Mouse (Mus musculus): ENCODE data around the gene Mllt1. TPM values are rescaled to one million over a fixed set of nuclear protein-coding genes. Genes with fewer than 3 reads are reported as not detected.
A peak's percentile ranks its signal among the peaks of the same experiment; 100 is the strongest.

The Mllt1 gene
- 10 to 100 TPM in 24 of 26 experiments, 1 to 10 TPM in 2; 8.0 to 38.7 (median 24.4) TPM for total RNA-seq (2018; cell fraction: chromatin; rRNA removed)
- total RNA-seq (2018; cell fraction: cytosol; rRNA removed) = 10 to 100 TPM; 11.8 to 18.4 (median 16.1) TPM
- total RNA-seq (2018; cell fraction: nucleus; rRNA removed) = 10 to 100 TPM in 23 of 26 experiments, 1 to 10 TPM in 3; 9.1 to 24.6 (median 16.5) TPM
- 12.6 to 16.0 TPM (median 13.0 TPM) in 3 replicates for polyA plus RNA-seq (2018)

GRCm38 (mm10) chr17:56935363-56936131 is at the start of gene Mllt1:
Gene Mllt1, minus strand, starts transcription at chr17:56935415.
- WGBS (ENCODE audit: missing documents) = 8% methylated on average over 71 of the region's 76 CpGs
- H3K36me3 ChIP-seq (ENCODE audit: inconsistent target) = no peaks in the 10 kb centered on the region
- H3K4me3 ChIP-seq (ENCODE audit: inconsistent target) = peak within 1 kb of the TSS; percentile 54
- no peak within 1 kb of the TSS for H3K27ac ChIP-seq
- H3K79me2 ChIP-seq (ENCODE audit: inconsistent target) = peaks cover 44% of the 10 kb centered on the region; the same call in 1 of the 2 replicates

GRCm38 (mm10) chr17:56984886-56985285 is 49.7 kb upstream of the Mllt1 start:
- no peaks in the 10 kb centered on the region for H3K79me2 ChIP-seq (ENCODE audit: inconsistent target)
- no peak overlapping the region for H3K27ac ChIP-seq
- no peaks in the 10 kb centered on the region for H3K36me3 ChIP-seq (ENCODE audit: inconsistent target)
- WGBS (ENCODE audit: missing documents) = 77% methylated on average over 9 of the region's 9 CpGs
- H3K4me3 ChIP-seq (ENCODE audit: inconsistent target) = no peak overlapping the region

GRCm38 (mm10) chr17:56982013-56982412 is 46.8 kb upstream of the Mllt1 start, which contains the start of gene Acer1:
Gene Acer1, minus strand, starts transcription at chr17:56982126.
- WGBS (ENCODE audit: missing documents) = 95% methylated on average over 5 of the region's 5 CpGs
- H3K4me3 ChIP-seq (ENCODE audit: inconsistent target) = no peak within 1 kb of the TSS
- H3K79me2 ChIP-seq (ENCODE audit: inconsistent target) = no peaks in the 10 kb centered on the region
- no peaks in the 10 kb centered on the region for H3K36me3 ChIP-seq (ENCODE audit: inconsistent target)
- no peak within 1 kb of the TSS for H3K27ac ChIP-seq

GRCm38 (mm10) chr17:56981049-56981448 is 45.8 kb upstream of the Mllt1 start:
- H3K36me3 ChIP-seq (ENCODE audit: inconsistent target) = no peaks in the 10 kb centered on the region
- H3K4me3 ChIP-seq (ENCODE audit: inconsistent target) = no peak overlapping the region
- 85% methylated on average over 7 of the region's 7 CpGs for WGBS (ENCODE audit: missing documents)
- H3K27ac ChIP-seq = no peak overlapping the region
- H3K79me2 ChIP-seq (ENCODE audit: inconsistent target) = no peaks in the 10 kb centered on the region

- H3K27ac ChIP-seq = no peak overlapping the region
- 55% methylated on average over 3 of the region's 8 CpGs for WGBS (ENCODE audit: missing documents)
- H3K36me3 ChIP-seq (ENCODE audit: inconsistent target) = no peaks in the 10 kb centered on the region
- H3K4me3 ChIP-seq (ENCODE audit: inconsistent target) = no peak overlapping the region
- no peaks in the 10 kb centered on the region for H3K79me2 ChIP-seq (ENCODE audit: inconsistent target)
Observed at GRCm38 (mm10) chr17:56979524-56979923, 44.3 kb upstream of the Mllt1 start.

GRCm38 (mm10) chr17:56976531-56977390 is 41.5 kb upstream of the Mllt1 start:
- no peaks in the 10 kb centered on the region for H3K36me3 ChIP-seq (ENCODE audit: inconsistent target)
- no peak overlapping the region for H3K4me3 ChIP-seq (ENCODE audit: inconsistent target)
- H3K79me2 ChIP-seq (ENCODE audit: inconsistent target) = no peaks in the 10 kb centered on the region
- no peak overlapping the region for H3K27ac ChIP-seq
- WGBS (ENCODE audit: missing documents) = 91% methylated on average over 8 of the region's 8 CpGs

GRCm38 (mm10) chr17:56975391-56975790 is 40.2 kb upstream of the Mllt1 start:
- H3K27ac ChIP-seq = no peak overlapping the region
- no peaks in the 10 kb centered on the region for H3K36me3 ChIP-seq (ENCODE audit: inconsistent target)
- H3K79me2 ChIP-seq (ENCODE audit: inconsistent target) = no peaks in the 10 kb centered on the region
- H3K4me3 ChIP-seq (ENCODE audit: inconsistent target) = no peak overlapping the region
- WGBS (ENCODE audit: missing documents) = 92% methylated on average over 3 of the region's 3 CpGs

- Histone ChIP-seq H3K27ac (no peak overlapping the region), H3K36me3 (ENCODE audit: inconsistent target) (no peaks in the 10 kb centered on the region)
- WGBS (ENCODE audit: missing documents) = 89% methylated on average over 5 of the region's 5 CpGs
Observed at GRCm38 (mm10) chr17:56974708-56975240, 39.6 kb upstream of the Mllt1 start.

GRCm38 (mm10) chr17:56973956-56974707 is 38.9 kb upstream of the Mllt1 start:
- H3K36me3 ChIP-seq (ENCODE audit: inconsistent target) = no peaks in the 10 kb centered on the region
- H3K4me3 ChIP-seq (ENCODE audit: inconsistent target) = no peak overlapping the region
- no peaks in the 10 kb centered on the region for H3K79me2 ChIP-seq (ENCODE audit: inconsistent target)
- 79% methylated on average over 11 of the region's 14 CpGs for WGBS (ENCODE audit: missing documents)
- no peak overlapping the region for H3K27ac ChIP-seq

More at GRCm38 (mm10) chr17:56974708-56975240, 39.6 kb upstream of the Mllt1 start:
- Histone ChIP-seq H3K79me2 (ENCODE audit: inconsistent target) (no peaks in the 10 kb centered on the region), H3K4me3 (ENCODE audit: inconsistent target) (no peak overlapping the region)

GRCm38 (mm10) chr17:56970081-56970480 is 34.9 kb upstream of the Mllt1 start:
- Histone ChIP-seq H3K4me3 (ENCODE audit: inconsistent target) (no peak overlapping the region), H3K79me2 (ENCODE audit: inconsistent target) (no peaks in the 10 kb centered on the region), H3K27ac (no peak overlapping the region), H3K36me3 (ENCODE audit: inconsistent target) (no peaks in the 10 kb centered on the region)
- 75% methylated on average over 5 of the region's 5 CpGs for WGBS (ENCODE audit: missing documents)

GRCm38 (mm10) chr17:56969321-56969720 is 34.1 kb upstream of the Mllt1 start:
- Histone ChIP-seq H3K4me3 (ENCODE audit: inconsistent target) (no peak overlapping the region), H3K27ac (no peak overlapping the region), H3K79me2 (ENCODE audit: inconsistent target) (no peaks in the 10 kb centered on the region), H3K36me3 (ENCODE audit: inconsistent target) (no peaks in the 10 kb centered on the region)
- WGBS (ENCODE audit: missing documents) = 63% methylated on average over 3 of the region's 3 CpGs

- Histone ChIP-seq H3K27ac (no peak overlapping the region), H3K79me2 (ENCODE audit: inconsistent target) (no peaks in the 10 kb centered on the region), H3K36me3 (ENCODE audit: inconsistent target) (no peaks in the 10 kb centered on the region), H3K4me3 (ENCODE audit: inconsistent target) (no peak overlapping the region)
- WGBS (ENCODE audit: missing documents) = 91% methylated on average over 6 of the region's 6 CpGs
Observed at GRCm38 (mm10) chr17:56963646-56964045, 28.4 kb upstream of the Mllt1 start.

- 75% methylated on average over 5 of the region's 5 CpGs for WGBS (ENCODE audit: missing documents)
- H3K79me2 ChIP-seq (ENCODE audit: inconsistent target) = no peaks in the 10 kb centered on the region
- H3K36me3 ChIP-seq (ENCODE audit: inconsistent target) = no peaks in the 10 kb centered on the region
- H3K27ac ChIP-seq = no peak overlapping the region
- no peak overlapping the region for H3K4me3 ChIP-seq (ENCODE audit: inconsistent target)
Observed at GRCm38 (mm10) chr17:56962642-56963405, 27.6 kb upstream of the Mllt1 start.
